Mouse (Mus musculus) CD4-positive, CD25-positive, alpha-beta regulatory T cell, adult 4 months (primary cell): ENCODE measurements around the gene Fam193a. TPM values are rescaled to one million over a fixed set of nuclear protein-coding genes. Genes with fewer than 3 reads are reported as not detected.

Experiments
- ATAC-seq: one replicate; pipeline ENCODE4 v1.8.0; 2017
- polyA plus RNA-seq, 2 experiments: library from polyadenylated mRNA; unstranded; fragments of 100-300 nt; shearing (Covaris generic); gene quantifications; one replicate each; pipeline ENCODE4 v1.2.1; 2017

Fam193a gene
- polyA plus RNA-seq, 2 experiments from 2014 or later = 16.5 to 18.3 TPM

- no peak for ATAC-seq
Measured at GRCm38 (mm10) chr5:34385616-34386015, 15.9 kb downstream of the Fam193a start.

- no peak for ATAC-seq
Measured at GRCm38 (mm10) chr5:34386744-34387143, 17.0 kb downstream of the Fam193a start.

- ATAC-seq = no peak
Measured at GRCm38 (mm10) chr5:34393251-34393650, 23.5 kb downstream of the Fam193a start.

GRCm38 (mm10) chr5:34395347-34395746 lies 25.6 kb downstream of the Fam193a start:
- ATAC-seq = no peak

- no peak for ATAC-seq
Measured at GRCm38 (mm10) chr5:34395850-34396540, 26.3 kb downstream of the Fam193a start.

GRCm38 (mm10) chr5:34397866-34398265 lies 28.1 kb downstream of the Fam193a start:
- ATAC-seq = no peak

- ATAC-seq = no peak
Measured at GRCm38 (mm10) chr5:34398326-34398725, 28.6 kb downstream of the Fam193a start.

- peak; percentile 57 for ATAC-seq
Measured at GRCm38 (mm10) chr5:34407366-34407918, 37.7 kb downstream of the Fam193a start.

- no peak for ATAC-seq
Measured at GRCm38 (mm10) chr5:34409002-34409401, 39.3 kb downstream of the Fam193a start.

GRCm38 (mm10) chr5:34410819-34411218 lies 41.1 kb downstream of the Fam193a start:
- no peak for ATAC-seq

GRCm38 (mm10) chr5:34413921-34414320 lies 44.2 kb downstream of the Fam193a start:
- no peak for ATAC-seq

- no peak for ATAC-seq
Measured at GRCm38 (mm10) chr5:34417251-34418008, 47.7 kb downstream of the Fam193a start.

GRCm38 (mm10) chr5:34419188-34419587 lies 49.5 kb downstream of the Fam193a start:
- no peak for ATAC-seq

- peak; percentile 47 for ATAC-seq
Measured at GRCm38 (mm10) chr5:34430776-34431175, 61.0 kb downstream of the Fam193a start.

- ATAC-seq = no peak
Measured at GRCm38 (mm10) chr5:34433786-34434185, 64.1 kb downstream of the Fam193a start.

- no peak for ATAC-seq
Measured at GRCm38 (mm10) chr5:34434241-34434640, 64.5 kb downstream of the Fam193a start.

GRCm38 (mm10) chr5:34438052-34438451 lies 68.3 kb downstream of the Fam193a start:
- ATAC-seq = no peak

- ATAC-seq = no peak
Measured at GRCm38 (mm10) chr5:34438659-34439058, 68.9 kb downstream of the Fam193a start.

- no peak for ATAC-seq
Measured at GRCm38 (mm10) chr5:34439768-34440167, 70.0 kb downstream of the Fam193a start.

- ATAC-seq = no peak
Measured at GRCm38 (mm10) chr5:34441797-34442196, 72.1 kb downstream of the Fam193a start.

GRCm38 (mm10) chr5:34446207-34446606 lies 76.5 kb downstream of the Fam193a start:
- no peak for ATAC-seq

GRCm38 (mm10) chr5:34458994-34459393 lies 89.3 kb downstream of the Fam193a start:
- no peak for ATAC-seq

- ATAC-seq = no peak
Measured at GRCm38 (mm10) chr5:34461294-34461693, 91.6 kb downstream of the Fam193a start.

GRCm38 (mm10) chr5:34461841-34462240 lies 92.1 kb downstream of the Fam193a start:
- no peak for ATAC-seq
